In the genomic region with DNA sequence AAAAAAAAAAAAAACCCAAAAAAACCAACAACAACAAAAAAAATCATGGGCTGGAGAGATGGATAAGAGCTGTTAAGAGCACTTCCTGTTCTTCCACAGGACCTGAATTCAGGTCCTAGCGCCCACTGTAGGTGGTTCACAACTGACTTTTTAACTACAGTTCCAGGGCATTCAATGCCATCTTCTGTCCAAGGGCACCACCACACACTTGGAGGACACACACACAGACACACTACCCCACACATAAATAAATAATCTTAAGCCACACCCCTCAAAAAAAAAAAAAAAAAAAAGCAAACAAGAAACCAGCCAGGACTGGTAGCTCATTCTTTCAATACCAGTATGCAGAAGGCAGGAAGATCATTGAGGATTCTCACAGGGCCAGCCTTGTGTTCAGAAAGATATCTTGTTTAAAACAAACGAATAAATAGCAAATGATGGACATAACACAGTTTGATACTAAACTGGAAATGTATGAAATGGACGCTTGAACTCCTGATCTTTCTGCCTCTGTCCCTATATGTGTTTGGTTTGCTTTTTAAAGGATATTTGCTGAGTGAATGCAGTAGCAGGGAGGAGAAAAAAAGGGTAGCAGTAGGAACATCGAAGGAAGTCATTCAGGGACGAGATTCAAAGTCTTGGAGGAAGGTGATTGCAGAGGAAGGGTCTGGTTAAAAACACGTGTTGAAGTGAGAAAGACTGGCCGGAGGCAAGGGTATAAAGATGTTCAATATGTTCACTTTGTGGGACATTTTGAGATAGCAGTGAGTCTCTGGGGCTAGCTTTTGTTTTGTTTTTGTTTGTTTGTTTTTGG, we compare ENCODE assay signal across 8 mouse cellular contexts. TPM values are rescaled to one million over a fixed set of nuclear protein-coding genes. Genes with fewer than 3 reads are reported as not detected.
A peak's percentile ranks its signal among the peaks of the same experiment; 100 is the strongest.
DNase-seq lines count a peak whose midpoint lies in the region; ATAC-seq and TF ChIP-seq lines count a peak whose summit lies in the region.

No protein-coding gene starts in this region.

- H3K4me3 ChIP-seq in cortical plate, adult 2 months (ENCODE audit: insufficient read depth, low read length): peak overlapping the region; percentile 78
- peak overlapping the region; percentile 97 for H3K4me3 ChIP-seq in intestine, embryonic 14.5 days (ENCODE audit: low read depth, low read length)

- TF ChIP-seq CTCF in cortical plate, adult 2 months (IDR thresholded peaks at IDR 0.05; ENCODE audit: extremely low read depth, insufficient read depth, low read length): no peak

- no peaks in the 10 kb centered on the region for H3K9me3 ChIP-seq in intestine, embryonic 14.5 days (ENCODE audit: control insufficient read depth, low read length)

- H3K4me2 ChIP-seq in intestine, embryonic 14.5 days (ENCODE audit: low read length): peak overlapping the region; percentile 65

- no peak for ATAC-seq in intestine, embryonic 14.5 days (replicated peaks; ENCODE audit: low FRiP score, low TSS enrichment, low read depth)

- DNase-seq in cerebellum, adult 9-10 months: peak; percentile 9
- no peak for DNase-seq in cerebellum, postnatal 4 days (ENCODE audit: low spot score in 2 of 2)
- DNase-seq in 3134 (ENCODE audit: extremely low read depth, insufficient read length, low spot score): peak; percentile 49
- no peak for DNase-seq in intestine, embryonic 14.5 days (ENCODE audit: low spot score)
- DNase-seq in naive thymus-derived CD4-positive, alpha-beta T cell, adult 2 months (ENCODE audit: low read depth): peak; percentile 59
- DNase-seq in adrenal gland, postnatal 25 days: no peak
- no peak for DNase-seq in kidney, adult 8-10 months

- H3K27ac ChIP-seq in cortical plate, adult 2 months (ENCODE audit: insufficient read depth, low read length): peak overlapping the region; percentile 69
- H3K27ac ChIP-seq in intestine, embryonic 14.5 days (ENCODE audit: low read depth): peak overlapping the region; percentile 98

- H3K36me3 ChIP-seq in intestine, embryonic 14.5 days (ENCODE audit: control insufficient read depth, insufficient read depth, low read length): no peaks in the 10 kb centered on the region

- 19% methylated on average over 7 of the region's 7 CpGs for WGBS in intestine, embryonic 14.5 days

- no peaks in the 10 kb centered on the region for H3K27me3 ChIP-seq in intestine, embryonic 14.5 days (replicated peaks; ENCODE audit: control insufficient read depth, insufficient read depth, low read length)

- peak overlapping the region; percentile 84 for H3K9ac ChIP-seq in intestine, embryonic 14.5 days (ENCODE audit: low read length)

- no peak for TF ChIP-seq POLR2A in cortical plate, adult 2 months (IDR thresholded peaks at IDR 0.05; ENCODE audit: extremely low read depth, insufficient read depth, low read length)

- no peaks in the 10 kb centered on the region; the same call in 1 of the 2 replicates for H3K4me1 ChIP-seq in cortical plate, adult 2 months (ENCODE audit: control insufficient read depth, insufficient read depth, low read length)
- H3K4me1 ChIP-seq in intestine, embryonic 14.5 days (replicated peaks; ENCODE audit: control insufficient read depth, insufficient read depth, low read length): peaks cover 17% of the 10 kb centered on the region

RNA-seq across cellular contexts. Expression of gene Kif11, which starts 1.1 kb away (rescaled TPM):
- 0.85 and 1.2 TPM in 2 replicates for polyA plus RNA-seq in cortical plate, adult 2 months (2012; rRNA removed)
- 60.3 and 71.1 TPM in 2 replicates for polyA plus RNA-seq in intestine, embryonic 14.5 days (2014; fragmentation: Nextera tagmentation; extraction: Ambion mirVana)
- 5.1 and 5.7 TPM in 2 replicates for total RNA-seq in adrenal gland, postnatal 25 days (2021)

RNA-seq across cellular contexts. Expression of gene Ide, which starts 37.5 kb away (rescaled TPM):
- 29.2 and 30.9 TPM in 2 replicates for polyA plus RNA-seq in cortical plate, adult 2 months (2012; rRNA removed)
- polyA plus RNA-seq in intestine, embryonic 14.5 days (2014; fragmentation: Nextera tagmentation; extraction: Ambion mirVana): 54.1 and 62.0 TPM in 2 replicates
- total RNA-seq in adrenal gland, postnatal 25 days (2021): 86.1 and 149 TPM in 2 replicates

RNA-seq across cellular contexts. Expression of gene Hhex, which starts 59.5 kb away (rescaled TPM):
- 2.7 and 2.8 TPM in 2 replicates for polyA plus RNA-seq in cortical plate, adult 2 months (2012; rRNA removed)
- polyA plus RNA-seq in intestine, embryonic 14.5 days (2014; fragmentation: Nextera tagmentation; extraction: Ambion mirVana): 7.4 and 9.6 TPM in 2 replicates
- total RNA-seq in adrenal gland, postnatal 25 days (2021): 27.0 and 29.7 TPM in 2 replicates

Comparison
In these comparisons a context has a peak if more than half of its experiments do, and no peak if none do; other contexts are left out.
1. DNase-seq: peak in cerebellum, adult 9-10 months (single experiment), 3134 (single experiment) and naive thymus-derived CD4-positive, alpha-beta T cell, adult 2 months (single experiment); none in cerebellum, postnatal 4 days (0 of 2), intestine, embryonic 14.5 days (single experiment), adrenal gland, postnatal 25 days (single experiment) and kidney, adult 8-10 months (0 of 2).
2. RNA of gene Kif11, which starts 1.1 kb away (polyA plus RNA-seq): 60.3 to 71.1 TPM in intestine, embryonic 14.5 days; 0.85 to 1.2 TPM in cortical plate, adult 2 months; every median in the first group is over 10 times any median in the second.